Mouse (Mus musculus) bone marrow, adult 2 months (tissue): ENCODE measurements around the gene Ccdc42.

ENCODE experiments used
- CTCF ChIP-seq: fragments of 200-500 bp; IDR thresholded peaks from 2 replicates; pipeline ENCODE4 v1.5.1; 2011; ENCODE audit warnings: low read length, control low read depth; ENCODE audit not compliant: control insufficient read depth, insufficient read depth
- POLR2A ChIP-seq: fragments of 200-500 bp; IDR thresholded peaks from 2 replicates; pipeline ENCODE4 v1.6.1; 2011; ENCODE audit warnings: low read depth, mild to moderate bottlenecking, control low read depth, low read length, borderline replicate concordance; ENCODE audit not compliant: control insufficient read depth

DNA sequence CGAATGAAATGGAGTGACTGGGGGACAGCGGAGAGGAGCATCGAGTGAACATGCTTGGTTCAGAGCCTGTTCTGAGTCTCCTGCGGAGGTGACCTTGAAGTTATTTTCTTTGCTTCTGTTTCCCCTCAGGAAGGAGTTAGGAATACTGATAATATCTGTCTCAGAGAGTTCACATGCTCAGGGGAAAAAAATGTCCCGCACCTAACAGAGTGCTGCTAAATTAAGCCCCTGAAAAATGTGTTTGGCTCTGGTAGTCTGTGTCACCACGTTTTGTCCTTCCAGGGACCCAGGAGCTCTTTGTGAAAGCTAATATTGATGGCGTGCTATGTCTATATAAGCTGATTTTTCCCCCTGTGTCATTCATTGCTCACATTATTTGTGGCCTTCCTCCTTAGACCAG, 41.6 kb upstream of the Ccdc42 start:
- no peak for TF ChIP-seq CTCF
- TF ChIP-seq POLR2A, result no peak
